Mouse (Mus musculus): ENCODE measurements around the gene Lgals3. TPM values are rescaled to one million over a fixed set of nuclear protein-coding genes. Genes with fewer than 3 reads are reported as not detected.

The Lgals3 gene
- polyA plus RNA-seq, 1 experiment from 2014 or later = 43.7 TPM

DNA sequence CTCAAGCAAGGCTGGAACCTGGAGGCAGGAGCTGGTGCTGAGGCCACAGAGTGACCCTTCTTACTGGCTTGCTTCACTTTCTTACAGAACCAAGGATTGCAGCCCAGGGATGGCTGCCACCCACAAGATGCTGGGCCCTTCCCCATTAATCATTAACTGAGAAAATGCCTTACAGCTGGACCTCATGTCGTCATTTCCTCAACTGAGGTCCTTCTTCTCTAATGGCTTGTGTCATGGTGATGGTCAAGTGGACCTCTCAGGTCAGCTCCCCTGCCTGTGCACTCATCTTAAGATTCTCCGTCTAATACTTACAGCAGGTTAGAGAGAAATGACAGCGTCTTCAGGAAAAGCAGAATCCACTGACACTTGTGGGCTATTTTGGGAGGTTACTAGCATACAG is 49.8 kb downstream of the Lgals3 start:
- WGBS = 24% methylated on average over 3 of the region's 3 CpGs
- H3K9me3 ChIP-seq (ENCODE audit: control insufficient read depth, low read length) = no peaks in the 10 kb centered on the region
- H3K36me3 ChIP-seq (ENCODE audit: control insufficient read depth, insufficient read depth, low read length) = no peaks in the 10 kb centered on the region; the same call in 1 of the 2 replicates
- H3K4me3 ChIP-seq (ENCODE audit: low read length) = peak overlapping the region; percentile 65
- peak; percentile 29; the same call in 1 of the 2 replicates for ATAC-seq
- peak overlapping the region; percentile 69 for H3K4me2 ChIP-seq (ENCODE audit: low read depth, low read length)
- no peaks in the 10 kb centered on the region for H3K27me3 ChIP-seq (replicated peaks; ENCODE audit: control insufficient read depth, insufficient read depth, low read length)
- H3K4me1 ChIP-seq (ENCODE audit: control insufficient read depth, insufficient read depth, low read length) = peaks cover 11% of the 10 kb centered on the region
- H3K27ac ChIP-seq (ENCODE audit: low read length) = no peak overlapping the region
- peak overlapping the region; percentile 63; the same call in 1 of the 2 replicates for H3K9ac ChIP-seq (ENCODE audit: low read depth, low read length)

DNA sequence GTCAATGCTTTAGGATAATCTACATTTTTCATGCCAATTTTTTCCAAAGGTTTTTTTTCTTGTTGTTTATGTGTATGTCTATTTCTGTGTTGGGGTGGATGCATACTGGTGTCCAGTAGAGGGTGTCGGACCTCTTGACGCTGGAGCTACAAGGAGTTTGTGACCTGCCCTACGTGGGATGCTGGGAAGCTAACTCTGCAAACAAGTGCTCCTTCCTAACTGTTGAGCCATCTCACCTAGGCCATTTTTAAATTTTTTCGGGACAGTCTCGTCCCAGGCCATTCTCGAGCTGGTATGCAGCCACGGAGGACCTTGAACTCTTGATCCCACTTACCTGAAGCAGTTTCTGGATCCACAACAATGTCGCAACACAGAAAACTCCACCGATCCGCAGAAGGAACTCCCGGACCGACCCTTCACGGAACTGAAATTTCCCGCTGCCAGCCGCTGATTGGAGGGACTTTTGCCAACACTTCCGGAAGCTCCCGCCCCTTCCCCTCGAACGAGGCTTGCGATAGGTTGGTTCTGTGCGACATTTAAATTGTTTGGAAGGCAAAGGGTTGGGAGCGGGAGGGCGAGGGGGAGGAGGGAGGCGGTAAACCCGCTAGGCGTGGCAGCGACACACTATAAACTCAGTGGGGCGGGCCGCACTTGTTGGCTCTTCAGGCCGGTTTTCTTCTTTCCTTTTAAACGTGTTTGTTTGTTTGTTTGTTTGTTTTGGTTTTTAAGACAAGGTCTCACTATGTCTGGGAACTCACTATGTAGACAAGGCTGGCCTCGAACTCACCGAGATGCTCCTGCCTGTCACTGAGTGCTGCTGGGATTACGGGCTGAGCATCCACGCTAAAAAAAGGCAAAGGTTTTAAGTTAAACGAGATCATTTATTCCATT is 50.5 kb downstream of the Lgals3 start, which contains the start of gene Dlgap5:
TSS of gene Dlgap5 (minus strand) at position 633 of the 891 bp plus-strand sequence.
- H3K4me1 ChIP-seq (ENCODE audit: control insufficient read depth, insufficient read depth, low read length) = peaks cover 11% of the 10 kb centered on the region
- H3K9ac ChIP-seq (ENCODE audit: low read depth, low read length) = peak within 1 kb of the TSS; percentile 63
- peak; percentile 98 for ATAC-seq
- peak within 1 kb of the TSS; percentile 69 for H3K4me2 ChIP-seq (ENCODE audit: low read depth, low read length)
- no peaks in the 10 kb centered on the region for H3K9me3 ChIP-seq (ENCODE audit: control insufficient read depth, low read length)
- H3K27me3 ChIP-seq (replicated peaks; ENCODE audit: control insufficient read depth, insufficient read depth, low read length) = no peaks in the 10 kb centered on the region
- 1% methylated on average over 36 of the region's 36 CpGs for WGBS
- no peaks in the 10 kb centered on the region for H3K36me3 ChIP-seq (ENCODE audit: control insufficient read depth, insufficient read depth, low read length)
- H3K4me3 ChIP-seq (ENCODE audit: low read length) = peak within 1 kb of the TSS; percentile 65
- H3K27ac ChIP-seq (ENCODE audit: low read length) = peak within 1 kb of the TSS; percentile 61

DNA sequence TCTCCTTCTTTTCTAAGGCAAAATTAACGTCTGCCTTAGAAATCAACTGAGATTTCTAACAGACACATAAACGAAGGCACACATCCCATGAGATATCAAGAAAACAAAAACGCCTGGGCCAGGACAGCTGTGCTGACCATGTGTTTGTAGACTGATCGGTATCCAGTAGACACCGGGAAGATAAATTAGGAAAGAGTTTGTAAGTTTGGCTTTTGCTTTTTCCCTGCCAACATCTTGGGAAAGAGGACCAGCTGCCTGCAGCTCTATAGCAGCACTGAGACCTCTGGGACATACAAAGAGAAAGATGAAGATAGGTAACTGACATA is 51.1 kb downstream of the Lgals3 start:
- WGBS = 25% methylated on average over 5 of the region's 5 CpGs
- Histone ChIP-seq H3K4me2 (ENCODE audit: low read depth, low read length) (peak overlapping the region; percentile 46), H3K4me3 (ENCODE audit: low read length) (peak overlapping the region; percentile 65), H3K36me3 (ENCODE audit: control insufficient read depth, insufficient read depth, low read length) (no peaks in the 10 kb centered on the region), H3K9ac (ENCODE audit: low read depth, low read length) (peak overlapping the region; percentile 48; the same call in 1 of the 2 replicates), H3K4me1 (ENCODE audit: control insufficient read depth, insufficient read depth, low read length) (peaks cover 11% of the 10 kb centered on the region), H3K9me3 (ENCODE audit: control insufficient read depth, low read length) (no peaks in the 10 kb centered on the region), H3K27ac (ENCODE audit: low read length) (no peak overlapping the region), H3K27me3 (replicated peaks; ENCODE audit: control insufficient read depth, insufficient read depth, low read length) (no peaks in the 10 kb centered on the region)
- ATAC-seq = peak; percentile 24; the same call in 1 of the 2 replicates

- Histone ChIP-seq H3K27me3 (replicated peaks; ENCODE audit: control insufficient read depth, insufficient read depth, low read length) (no peaks in the 10 kb centered on the region), H3K4me3 (ENCODE audit: low read length) (no peak overlapping the region), H3K27ac (ENCODE audit: low read length) (no peak overlapping the region), H3K36me3 (ENCODE audit: control insufficient read depth, insufficient read depth, low read length) (no peaks in the 10 kb centered on the region), H3K9me3 (ENCODE audit: control insufficient read depth, low read length) (no peaks in the 10 kb centered on the region), H3K9ac (ENCODE audit: low read depth, low read length) (no peak overlapping the region), H3K4me2 (ENCODE audit: low read depth, low read length) (no peak overlapping the region), H3K4me1 (ENCODE audit: control insufficient read depth, insufficient read depth, low read length) (peaks cover 11% of the 10 kb centered on the region)
- ATAC-seq = no peak
- WGBS = 79% methylated on average over 9 of the region's 9 CpGs
Observed at GRCm38 (mm10) chr14:47419034-47419625, 51.6 kb downstream of the Lgals3 start.

DNA sequence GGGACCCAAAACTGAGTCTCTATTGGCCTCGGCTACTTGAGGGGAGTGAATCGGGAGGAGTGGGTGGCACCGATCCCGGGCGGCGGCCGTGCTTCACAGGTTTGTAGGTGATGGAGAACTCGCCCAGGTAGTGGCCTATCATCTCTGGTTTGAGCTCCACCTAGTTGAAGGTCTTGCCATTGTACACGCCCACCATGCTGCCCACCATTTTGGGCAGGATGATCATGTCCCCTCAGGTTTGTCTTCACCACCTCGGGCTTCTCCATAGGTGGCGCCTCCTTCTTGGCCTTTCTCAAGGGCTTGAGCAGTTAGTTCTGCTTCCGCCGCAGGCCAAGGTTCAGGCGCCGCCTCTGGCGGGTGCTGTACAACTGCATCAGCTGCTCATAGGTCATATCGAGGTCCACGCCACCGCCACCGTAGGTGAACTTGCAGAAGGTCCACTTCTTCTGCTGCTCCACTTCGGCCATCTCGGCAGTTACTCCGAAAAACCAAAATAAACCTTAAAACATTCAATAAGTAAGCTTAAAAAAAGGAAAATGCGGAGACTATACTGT is 52.2 kb downstream of the Lgals3 start:
- Histone ChIP-seq H3K9me3 (ENCODE audit: control insufficient read depth, low read length) (no peaks in the 10 kb centered on the region), H3K36me3 (ENCODE audit: control insufficient read depth, insufficient read depth, low read length) (no peaks in the 10 kb centered on the region), H3K27ac (ENCODE audit: low read length) (no peak overlapping the region), H3K27me3 (replicated peaks; ENCODE audit: control insufficient read depth, insufficient read depth, low read length) (no peaks in the 10 kb centered on the region), H3K4me3 (ENCODE audit: low read length) (no peak overlapping the region), H3K9ac (ENCODE audit: low read depth, low read length) (no peak overlapping the region), H3K4me2 (ENCODE audit: low read depth, low read length) (no peak overlapping the region), H3K4me1 (ENCODE audit: control insufficient read depth, insufficient read depth, low read length) (peaks cover 11% of the 10 kb centered on the region)
- no peak for ATAC-seq
- WGBS = 91% methylated on average over 24 of the region's 24 CpGs

DNA sequence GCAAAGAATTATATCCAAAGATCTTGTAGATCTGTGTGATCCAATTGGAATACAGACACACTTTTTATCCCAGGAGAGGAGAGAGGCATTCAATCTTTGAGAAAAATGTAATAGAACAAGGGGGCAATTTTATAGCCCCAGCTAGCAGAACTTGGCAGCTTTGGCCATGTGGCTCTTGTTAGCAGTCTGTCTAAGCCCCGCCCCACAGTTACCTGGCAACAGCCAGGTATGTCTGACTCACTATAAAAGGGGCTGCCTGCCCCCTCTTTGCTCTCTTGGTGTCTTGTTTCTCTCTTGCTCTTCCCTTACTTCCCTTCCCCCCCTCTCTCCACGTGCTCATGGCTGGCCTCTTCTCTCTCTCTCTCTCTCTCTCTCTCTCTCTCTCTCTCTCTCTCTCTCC is 54.1 kb downstream of the Lgals3 start:
- no peak overlapping the region for H3K9ac ChIP-seq (ENCODE audit: low read depth, low read length)
- no peaks in the 10 kb centered on the region for H3K27me3 ChIP-seq (replicated peaks; ENCODE audit: control insufficient read depth, insufficient read depth, low read length)
- no peaks in the 10 kb centered on the region for H3K9me3 ChIP-seq (ENCODE audit: control insufficient read depth, low read length)
- WGBS = 42% methylated on average over 2 of the region's 2 CpGs
- H3K36me3 ChIP-seq (ENCODE audit: control insufficient read depth, insufficient read depth, low read length) = no peaks in the 10 kb centered on the region
- no peak overlapping the region for H3K27ac ChIP-seq (ENCODE audit: low read length)
- ATAC-seq = no peak
- no peak overlapping the region for H3K4me3 ChIP-seq (ENCODE audit: low read length)
- H3K4me2 ChIP-seq (ENCODE audit: low read depth, low read length) = no peak overlapping the region
- H3K4me1 ChIP-seq (ENCODE audit: control insufficient read depth, insufficient read depth, low read length) = peaks cover 11% of the 10 kb centered on the region

- H3K36me3 ChIP-seq (ENCODE audit: control insufficient read depth, insufficient read depth, low read length) = no peaks in the 10 kb centered on the region
- peaks cover 3% of the 10 kb centered on the region for H3K4me1 ChIP-seq (ENCODE audit: control insufficient read depth, insufficient read depth, low read length)
- no peaks in the 10 kb centered on the region for H3K27me3 ChIP-seq (replicated peaks; ENCODE audit: control insufficient read depth, insufficient read depth, low read length)
- no peak for ATAC-seq
- H3K9me3 ChIP-seq (ENCODE audit: control insufficient read depth, low read length) = no peaks in the 10 kb centered on the region
- 67% methylated on average over 4 of the region's 4 CpGs for WGBS
- no peak overlapping the region for H3K4me2 ChIP-seq (ENCODE audit: low read depth, low read length)
- no peak overlapping the region for H3K4me3 ChIP-seq (ENCODE audit: low read length)
- no peak overlapping the region for H3K9ac ChIP-seq (ENCODE audit: low read depth, low read length)
- H3K27ac ChIP-seq (ENCODE audit: low read length) = no peak overlapping the region
Observed at GRCm38 (mm10) chr14:47422466-47422865, 54.9 kb downstream of the Lgals3 start.

GRCm38 (mm10) chr14:47432987-47433386 is 65.4 kb downstream of the Lgals3 start:
- Histone ChIP-seq H3K27me3 (replicated peaks; ENCODE audit: control insufficient read depth, insufficient read depth, low read length) (no peaks in the 10 kb centered on the region), H3K36me3 (ENCODE audit: control insufficient read depth, insufficient read depth, low read length) (no peaks in the 10 kb centered on the region), H3K4me1 (ENCODE audit: control insufficient read depth, insufficient read depth, low read length) (no peaks in the 10 kb centered on the region), H3K9ac (ENCODE audit: low read depth, low read length) (no peak overlapping the region), H3K9me3 (ENCODE audit: control insufficient read depth, low read length) (no peaks in the 10 kb centered on the region), H3K4me2 (ENCODE audit: low read depth, low read length) (no peak overlapping the region), H3K4me3 (ENCODE audit: low read length) (no peak overlapping the region), H3K27ac (ENCODE audit: low read length) (no peak overlapping the region)
- no peak for ATAC-seq
